Mouse (Mus musculus) spleen, embryonic (tissue): Measurements from ENCODE around the gene Gpd1.
"Not testable (repeated sequence)": the region's sequence is repeated elsewhere in the genome, so short reads cannot be mapped to it uniquely, and the experiment has no call there.

ENCODE experiments used
- CTCF ChIA-PET: fragments of 350-600 bp; sonication (Branson Sonifier 250); formaldehyde crosslinking; loops from one replicate; lab custom pipeline; 2022; lab: Charles Lee

Gene Gpd1

DNA sequence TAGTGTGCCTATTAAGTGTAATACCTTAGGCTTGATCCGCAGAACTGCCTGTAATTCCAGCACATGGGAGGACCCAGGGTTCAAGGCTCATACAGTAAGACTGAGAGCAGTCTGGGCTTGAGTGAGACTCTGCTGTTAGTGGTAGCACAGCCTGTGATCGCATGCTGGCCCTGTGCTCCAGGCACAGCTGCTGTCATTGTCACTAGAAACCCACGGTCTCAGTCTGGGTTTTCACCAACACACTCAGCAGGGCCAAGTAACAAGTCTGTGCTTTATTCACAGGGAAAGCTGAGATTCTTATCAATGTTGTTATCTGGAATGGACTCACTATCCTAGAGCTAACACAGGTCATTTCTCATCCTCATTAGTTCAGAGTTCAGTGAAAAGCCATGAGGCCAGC lies 36.9 kb downstream of the Gpd1 start:
- CTCF ChIA-PET: no interaction called here

DNA sequence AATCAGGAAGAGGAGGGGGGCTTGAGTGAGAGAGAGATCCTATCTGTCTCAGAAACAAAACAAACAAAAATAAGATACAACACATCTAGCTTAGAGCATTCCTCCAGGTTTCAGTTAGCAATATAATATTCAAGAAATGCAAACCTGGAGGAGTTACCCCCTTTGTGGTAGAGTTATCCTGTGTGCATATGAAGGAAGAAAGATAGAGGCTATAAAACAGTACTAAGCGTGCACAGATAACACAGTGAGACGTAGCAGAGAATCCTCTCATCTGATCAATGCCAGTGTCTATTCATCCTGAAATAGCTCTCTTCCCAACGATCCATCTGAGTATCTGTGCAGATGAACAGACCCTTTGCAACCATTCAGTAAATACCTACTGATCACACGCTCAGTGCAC lies 50.2 kb downstream of the Gpd1 start:
- CTCF ChIA-PET: no interaction called here

DNA sequence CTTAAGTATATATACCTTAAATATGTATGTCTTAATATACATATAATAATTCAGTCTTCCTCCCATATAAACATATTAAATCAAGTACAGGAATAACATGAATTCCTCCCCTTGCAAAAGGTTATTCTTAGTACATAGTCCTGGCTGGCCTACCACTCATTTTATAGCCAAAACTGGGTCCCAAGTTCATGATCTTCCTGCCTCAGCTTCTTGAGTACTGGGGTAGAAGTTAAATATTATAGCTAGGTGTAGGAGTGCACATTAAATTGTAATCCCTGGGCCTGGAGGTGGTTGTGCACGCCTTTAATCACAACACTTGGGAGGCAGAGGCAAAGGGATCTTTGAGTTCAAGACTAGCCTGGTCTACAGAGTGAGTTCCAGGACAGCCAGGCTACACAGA lies 51.4 kb downstream of the Gpd1 start:
- CTCF ChIA-PET: no interaction called here

DNA sequence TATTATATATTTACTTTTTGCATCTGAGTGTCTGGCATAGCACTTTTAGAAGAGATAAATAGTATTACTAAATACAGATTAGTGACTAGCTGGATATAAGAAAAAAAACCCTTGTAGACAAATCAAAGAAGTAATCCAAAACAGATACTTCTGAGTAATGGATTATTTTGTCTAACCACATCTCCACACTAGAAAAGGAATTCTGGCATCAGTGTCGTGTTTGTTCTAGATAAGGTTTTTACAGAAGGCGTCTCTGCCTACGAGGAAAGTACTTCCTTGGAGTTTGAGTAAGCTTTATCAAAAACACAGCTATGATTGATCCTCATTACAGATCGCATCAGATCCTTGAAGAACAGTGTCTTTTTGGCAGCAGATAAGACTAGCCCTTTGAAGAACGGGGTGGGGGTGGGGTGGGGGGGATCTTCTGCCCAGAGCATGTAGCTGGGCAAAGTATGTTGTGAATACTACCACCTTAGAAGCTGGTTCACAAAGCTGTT lies 53.7 kb downstream of the Gpd1 start:
- CTCF ChIA-PET: interaction anchor here (0.6 kb wide), 1 partner anchor 376 kb away, joined by 4 read pairs; no protein-coding TSS in a partner anchor

DNA sequence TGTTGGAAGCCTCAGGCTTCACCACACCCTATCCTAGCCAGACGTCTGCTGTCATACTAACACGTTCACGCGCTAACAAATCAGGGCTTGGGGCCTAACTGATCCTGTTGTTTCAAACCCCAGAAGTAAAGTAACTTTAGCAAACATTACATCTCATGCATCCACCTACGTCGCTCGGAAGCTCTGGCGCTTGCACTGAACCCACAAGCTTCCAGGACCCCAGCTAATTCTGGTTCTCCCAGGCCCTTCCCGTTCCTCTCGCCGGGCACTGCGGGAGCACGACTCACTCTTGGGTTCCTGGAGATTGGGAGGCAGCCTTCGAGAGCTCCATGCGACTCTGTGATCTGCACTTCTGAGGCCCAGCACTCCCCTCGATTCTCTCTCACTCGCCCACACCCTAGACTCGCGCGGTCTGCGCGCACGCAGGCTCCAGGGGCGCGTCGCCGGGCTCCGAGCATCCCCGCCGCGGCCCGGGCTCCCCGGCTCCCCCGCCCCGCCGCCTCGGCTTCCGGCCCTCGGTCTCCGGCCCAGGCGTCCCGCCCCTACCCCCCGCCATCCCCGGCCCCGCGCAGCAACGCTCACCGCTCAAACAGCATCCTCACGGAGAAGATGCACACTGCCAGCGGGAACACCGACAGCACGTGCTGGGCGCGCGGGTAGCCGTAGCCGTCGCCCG lies 54.4 kb downstream of the Gpd1 start:
- CTCF ChIA-PET: no interaction called here

DNA sequence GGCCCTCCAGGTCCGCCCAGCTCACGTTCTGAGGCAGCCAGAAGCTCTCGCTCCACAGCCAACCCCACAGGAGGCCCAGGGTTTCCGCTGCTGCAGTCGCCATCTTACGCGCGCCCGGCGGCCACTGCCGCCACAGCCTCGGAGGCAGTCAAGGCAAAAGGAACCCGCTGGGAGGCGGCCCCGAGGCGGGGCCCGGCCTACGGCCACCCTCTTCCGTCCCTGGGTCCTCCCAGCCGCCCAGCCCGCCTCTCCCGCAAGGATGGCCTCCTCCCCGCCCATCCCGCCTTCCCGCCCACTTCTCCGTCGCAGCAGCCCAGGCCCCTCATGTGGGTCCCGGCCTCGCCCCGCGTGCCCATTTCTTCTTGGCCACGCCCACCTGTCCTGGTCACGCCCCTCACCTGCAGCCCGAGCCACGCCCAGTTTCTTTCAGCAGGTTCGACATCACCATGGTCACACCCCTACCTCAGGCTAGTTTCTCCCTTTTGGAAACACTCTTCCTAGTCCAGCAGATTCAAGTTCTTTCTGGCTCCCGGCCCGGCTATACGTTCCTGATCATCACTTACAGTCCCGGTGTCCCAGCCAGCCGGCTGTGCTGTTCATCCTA lies 55.1 kb downstream of the Gpd1 start:
- CTCF ChIA-PET: no interaction called here

DNA sequence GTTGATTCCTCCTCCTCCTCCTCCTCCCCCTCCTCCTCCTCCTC lies 55.4 kb downstream of the Gpd1 start, which contains the start of gene Cers5:
Gene Cers5 (minus strand): TSS at position 5 of the 44 bp plus-strand sequence.
- CTCF ChIA-PET: not testable (repeated sequence)

DNA sequence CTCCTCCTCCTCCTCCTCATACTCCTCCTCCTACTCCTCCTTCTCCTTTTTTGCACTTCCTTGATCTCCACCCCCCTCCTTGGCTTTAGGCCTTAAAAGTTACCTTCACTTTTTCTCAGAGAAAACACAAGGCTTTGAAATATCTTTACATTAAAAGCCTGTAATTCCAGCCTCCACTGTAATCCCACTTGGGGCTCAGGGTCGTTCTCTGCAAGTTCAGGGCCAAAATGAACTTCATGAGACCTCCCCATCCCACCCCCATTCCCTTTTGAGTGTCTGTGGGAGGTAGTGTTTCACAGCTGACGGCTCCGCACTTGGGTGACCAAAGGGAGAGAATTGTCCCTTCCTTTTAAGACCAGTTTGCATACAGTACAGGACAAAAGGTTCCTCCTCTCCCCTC lies 55.6 kb downstream of the Gpd1 start:
- CTCF ChIA-PET: no interaction called here
